Mouse (Mus musculus) T-helper 1 cell (primary cell): ENCODE results near the gene Gli3.

ENCODE experiments used
- in situ Hi-C: fragments of 300-600 bp; cut with MboI, MseI; formaldehyde crosslinking; loops from one replicate; pipeline ENCODE4 v1.15.1; 2025; ENCODE audit warnings: high pct_unique_total_duplicates

The Gli3 gene

GRCm38 (mm10) chr13:15550731-15551130 is 87.7 kb downstream of the Gli3 start:
- in situ Hi-C loops: no loop called here

GRCm38 (mm10) chr13:15552009-15552408 is 89.0 kb downstream of the Gli3 start:
- in situ Hi-C loops: no loop called here

GRCm38 (mm10) chr13:15556646-15557098 is 93.6 kb downstream of the Gli3 start:
- in situ Hi-C loops: no loop called here

DNA sequence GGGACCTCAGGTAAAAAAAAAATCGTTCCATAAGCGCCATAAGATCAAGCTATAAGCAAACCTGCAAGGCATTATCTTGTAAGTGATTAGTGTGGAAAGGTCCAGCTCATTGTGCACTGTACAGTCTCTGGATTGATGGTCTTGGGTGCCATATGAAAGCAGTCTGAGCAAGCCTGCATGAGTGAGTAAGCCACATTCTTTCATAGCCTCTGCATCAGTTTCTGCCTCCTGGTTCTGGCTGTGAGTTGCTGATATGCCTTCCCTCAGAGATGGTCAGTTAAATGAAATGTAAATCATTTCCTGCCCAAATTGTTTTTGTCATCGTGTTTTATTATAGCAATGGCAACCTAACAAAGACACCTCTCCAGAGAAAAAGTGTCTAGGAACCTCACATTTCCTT is 98.4 kb downstream of the Gli3 start:
- in situ Hi-C loops: no loop called here

DNA sequence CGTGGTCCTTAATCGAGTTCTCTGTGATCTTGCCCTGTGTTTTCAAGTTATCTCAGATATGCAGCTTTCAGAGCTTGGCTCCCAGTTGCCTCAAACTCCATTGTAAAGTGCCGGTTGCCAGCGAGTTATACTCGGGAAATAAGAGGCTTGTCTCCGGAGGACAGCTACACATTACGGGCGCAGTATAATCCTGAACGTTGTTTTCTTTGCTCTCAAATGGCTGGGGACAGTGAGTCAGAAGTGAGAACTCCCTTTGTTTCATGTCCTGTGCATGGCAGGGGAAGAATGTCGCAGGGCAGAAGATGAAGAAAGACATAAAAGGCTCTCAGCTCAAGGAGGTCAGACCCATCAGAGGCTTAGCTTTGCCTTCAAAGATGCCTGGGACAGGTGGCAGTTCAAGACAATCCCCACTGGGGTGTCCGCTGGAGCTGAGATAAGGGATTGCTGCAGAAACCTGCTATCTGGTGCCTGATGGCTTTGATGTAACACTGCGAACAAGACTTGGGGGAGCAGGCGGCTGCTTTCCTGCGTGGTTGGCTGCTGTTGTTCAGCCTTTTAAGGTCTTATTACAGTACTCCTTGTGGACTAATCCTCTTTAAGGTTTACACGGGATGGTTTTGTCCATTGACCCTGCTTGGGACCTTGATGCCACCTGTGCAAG is 108.0 kb downstream of the Gli3 start:
- in situ Hi-C loops: no loop called here

DNA sequence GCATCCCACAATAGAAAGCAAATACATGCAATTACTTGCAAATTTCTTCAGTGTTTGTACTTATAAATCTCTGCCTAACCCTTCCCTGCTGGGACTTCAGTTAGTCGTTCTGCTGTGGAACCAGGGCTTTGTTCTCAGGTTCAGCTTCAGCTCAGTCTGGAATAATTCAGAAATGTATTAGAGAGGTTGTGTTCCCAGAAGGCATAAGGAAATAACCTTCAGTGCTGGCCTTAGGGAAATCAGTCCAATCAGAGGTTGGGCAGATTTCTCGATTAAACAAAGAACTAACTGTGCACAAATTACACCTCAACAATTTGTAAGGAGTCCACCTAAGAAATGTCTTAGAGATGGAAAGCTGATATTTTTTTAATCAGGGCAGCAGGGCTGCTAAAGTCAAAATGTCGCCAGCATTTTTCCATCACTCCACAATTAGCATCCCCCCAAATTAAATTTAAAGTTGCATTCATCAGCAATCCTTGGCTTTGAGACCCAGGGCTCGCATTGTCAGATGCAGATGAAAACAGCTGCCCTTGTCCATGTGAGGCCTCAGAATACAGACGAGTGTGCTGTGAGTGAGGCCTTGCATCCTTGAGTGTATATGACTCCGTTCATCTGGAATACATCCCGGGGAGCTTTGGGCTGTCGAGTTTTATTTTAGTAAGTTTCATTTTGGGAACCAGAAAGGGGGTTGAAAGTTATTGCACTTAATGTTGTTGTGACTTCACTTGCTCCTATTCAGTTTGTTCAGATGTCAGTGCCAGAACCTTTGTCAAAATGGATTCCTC is 114.3 kb downstream of the Gli3 start:
- in situ Hi-C loops: no loop called here

DNA sequence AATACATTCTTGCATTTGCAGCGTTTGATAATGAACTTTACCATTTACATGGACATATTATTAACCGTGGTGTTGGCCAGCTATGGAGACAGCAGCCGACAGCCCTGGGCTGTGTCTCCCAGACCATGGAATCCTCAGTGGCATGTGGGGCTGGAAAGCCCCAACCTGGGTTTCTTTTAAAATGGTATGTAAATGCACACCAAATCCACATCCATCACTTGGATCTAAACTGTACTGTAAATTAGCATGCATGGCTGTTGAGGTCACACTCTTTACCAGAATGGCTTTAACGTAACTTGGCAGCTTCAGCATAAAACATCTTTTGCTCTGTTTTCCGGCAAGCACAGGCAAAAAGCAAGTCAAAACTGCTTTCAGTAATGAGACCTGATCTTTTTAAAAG is 117.4 kb downstream of the Gli3 start:
- in situ Hi-C loops: no loop called here

- in situ Hi-C loops: no loop called here
Observed at GRCm38 (mm10) chr13:15585941-15586340, 122.9 kb downstream of the Gli3 start.

- in situ Hi-C loops: no loop called here
Observed at GRCm38 (mm10) chr13:15588278-15589272, 125.5 kb downstream of the Gli3 start.

DNA sequence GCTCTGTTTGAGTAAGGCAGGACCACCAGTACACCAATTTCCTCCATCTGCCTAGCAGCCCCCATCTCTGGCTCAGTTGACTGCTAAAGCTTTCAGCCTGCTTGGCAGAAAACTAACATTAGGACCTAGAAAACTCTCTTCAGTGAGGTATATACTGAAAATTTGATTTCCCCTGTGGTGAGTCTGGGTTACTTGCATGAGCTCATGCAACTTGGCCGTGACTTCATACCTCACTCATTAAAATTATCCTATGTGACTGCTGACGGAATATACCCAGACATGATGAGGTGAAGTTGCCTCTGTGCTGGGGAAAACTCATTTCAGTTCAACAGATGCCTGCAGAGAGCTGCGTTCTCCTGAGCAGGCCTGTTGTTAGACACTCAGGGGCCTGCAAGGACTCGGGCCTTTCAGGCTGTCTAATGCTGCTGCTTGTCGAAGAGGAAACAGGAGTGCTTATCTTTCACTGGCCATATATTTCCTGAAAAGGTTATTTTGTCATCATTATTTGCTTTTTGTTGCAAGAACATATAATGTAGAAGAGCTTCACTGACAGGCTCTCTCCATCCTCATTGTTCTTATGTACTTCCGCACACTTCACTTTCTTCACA is 127.4 kb downstream of the Gli3 start:
- in situ Hi-C loops: no loop called here

- in situ Hi-C loops: no loop called here
Observed at GRCm38 (mm10) chr13:15596667-15597066, 133.6 kb downstream of the Gli3 start.

DNA sequence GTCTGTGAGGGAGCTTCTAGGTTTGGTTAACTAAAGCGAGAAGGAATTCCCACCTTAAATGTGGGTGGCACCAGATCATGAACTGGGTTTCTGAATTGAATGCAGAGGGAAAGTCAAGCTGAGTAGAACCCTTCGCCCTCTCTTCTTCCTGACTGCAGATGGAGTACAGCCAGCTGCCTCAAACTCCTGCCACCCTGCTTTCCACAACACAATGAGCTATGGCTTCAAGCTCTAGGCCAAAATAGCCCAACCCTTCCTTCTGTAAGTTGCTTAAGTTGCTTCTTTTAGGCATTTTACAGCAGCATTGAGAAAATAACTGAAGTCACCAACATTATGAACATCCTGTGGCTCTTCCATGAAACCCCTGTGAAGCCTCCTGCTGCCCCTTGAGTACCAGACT is 136.7 kb downstream of the Gli3 start:
- in situ Hi-C loops: no loop called here

GRCm38 (mm10) chr13:15602161-15602560 is 139.1 kb downstream of the Gli3 start:
- in situ Hi-C loops: no loop called here

DNA sequence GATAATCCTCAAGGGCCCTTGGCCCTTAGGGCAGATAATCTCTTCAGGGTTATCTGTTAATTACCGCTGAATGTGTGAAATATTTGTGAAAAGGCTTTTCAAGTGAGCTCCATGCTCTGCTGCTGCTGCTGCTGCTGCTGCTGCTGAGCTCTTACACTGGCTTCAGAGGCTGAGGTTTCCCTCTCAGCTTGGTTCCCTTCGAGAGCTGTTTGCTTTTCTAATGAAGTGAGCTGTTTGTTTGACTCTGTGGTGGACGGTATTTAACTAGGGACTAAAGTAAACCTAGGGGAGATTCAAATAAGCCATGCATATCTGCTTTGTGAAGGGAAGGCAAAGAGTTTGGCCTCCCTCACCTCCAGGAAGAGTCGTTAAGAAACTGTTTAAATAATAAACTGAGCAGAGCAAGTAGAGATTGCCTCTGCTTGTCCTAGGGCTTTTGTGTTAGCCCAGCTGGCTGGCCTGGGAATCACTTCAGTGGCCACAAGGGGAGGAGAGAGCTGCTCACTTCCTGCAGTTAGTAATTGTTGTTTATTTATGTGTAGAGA is 139.7 kb downstream of the Gli3 start:
- in situ Hi-C loops: no loop called here

- in situ Hi-C loops: no loop called here
Observed at GRCm38 (mm10) chr13:15604074-15604473, 141.0 kb downstream of the Gli3 start.

DNA sequence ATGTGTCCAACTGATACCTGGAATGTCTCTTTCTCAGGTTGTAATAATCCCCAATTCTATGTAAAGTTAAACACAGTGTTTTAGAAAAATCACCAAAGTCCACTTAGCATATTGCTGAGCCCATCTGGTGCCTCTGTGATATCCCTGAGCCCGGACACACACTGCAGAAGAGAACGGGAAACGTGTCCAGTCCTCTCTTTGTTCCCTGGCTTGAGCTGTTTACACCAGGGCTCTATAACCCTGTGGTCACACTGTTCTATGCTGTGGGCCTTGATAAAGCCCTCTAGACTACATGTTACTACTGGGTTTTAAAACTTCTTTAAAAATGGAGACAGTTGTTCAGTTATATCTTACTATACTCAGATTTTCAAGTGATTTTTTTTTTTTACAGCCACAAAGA is 154.4 kb downstream of the Gli3 start:
- in situ Hi-C loops: no loop called here

GRCm38 (mm10) chr13:15618051-15618692 is 155.1 kb downstream of the Gli3 start:
- in situ Hi-C loops: no loop called here

GRCm38 (mm10) chr13:15621009-15621408 is 158.0 kb downstream of the Gli3 start:
- in situ Hi-C loops: no loop called here

DNA sequence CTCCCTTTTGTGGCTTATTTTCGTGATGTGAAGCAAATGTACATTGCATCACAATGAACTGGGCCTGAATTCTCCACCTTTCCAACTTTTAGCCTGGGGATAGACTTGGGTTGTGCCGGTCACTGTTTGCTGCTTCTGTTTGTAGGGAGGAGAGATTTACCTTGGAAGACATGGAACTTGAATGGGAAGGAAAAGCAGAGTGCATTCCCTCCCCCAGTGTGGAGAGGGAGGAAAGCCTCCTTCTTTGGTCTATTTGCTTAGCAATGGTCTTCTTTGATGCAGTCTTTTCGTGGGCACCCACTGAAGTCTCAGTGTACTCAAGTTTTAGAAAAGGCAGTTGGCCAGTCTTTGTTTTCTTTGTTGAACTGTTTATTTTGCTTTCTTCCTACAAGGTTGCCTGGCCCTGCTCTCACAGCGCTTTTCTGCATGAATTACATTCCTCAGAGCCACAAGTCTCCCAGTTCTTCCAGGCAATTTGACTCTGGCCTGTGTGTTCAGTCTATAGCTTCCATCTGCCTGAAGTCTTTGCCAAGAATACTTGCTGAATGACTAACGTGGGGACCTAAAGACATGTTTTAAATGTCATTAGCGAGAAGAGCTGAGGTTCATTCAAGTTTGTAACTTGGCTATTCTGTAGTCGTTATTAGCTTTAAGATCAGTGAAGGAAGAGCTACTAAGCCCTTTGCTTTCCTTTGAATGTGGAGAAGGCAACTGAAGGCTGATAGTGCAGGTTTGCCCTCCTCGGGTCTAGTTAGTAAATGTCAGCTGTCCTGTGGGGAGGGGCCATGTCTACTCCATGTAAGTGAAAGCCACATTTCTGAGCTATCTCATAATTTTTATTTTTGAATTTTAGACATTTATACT is 161.7 kb downstream of the Gli3 start:
- in situ Hi-C loops: no loop called here

- in situ Hi-C loops: no loop called here
Observed at GRCm38 (mm10) chr13:15641548-15641947, 178.5 kb downstream of the Gli3 start.
